Mouse (Mus musculus) intestine, embryonic 16.5 days (tissue): ENCODE measurements around the gene Chdh. TPM values are rescaled to one million over a fixed set of nuclear protein-coding genes. Genes with fewer than 3 reads are reported as not detected.

Experiments used
- ATAC-seq: fragments of 200-750 bp; cut with Nextera tagmentation; 2 replicates; pipeline ENCODE4 v1.8.0; 2017; ENCODE audit warnings: moderate TSS enrichment, moderate library complexity
- H3K27ac ChIP-seq: fragments of 300-500 bp; sonication (generic); 2 replicates; pipeline ENCODE4 v1.5.1; 2014; ENCODE audit warnings: mild to moderate bottlenecking, low read length
- H3K27me3 ChIP-seq: fragments of 300-500 bp; sonication (generic); replicated peaks from 2 replicates; pipeline ENCODE4 v1.6.1; 2014; ENCODE audit warnings: low read length, control low read depth, mixed read lengths; ENCODE audit not compliant: control insufficient read depth, insufficient read depth
- H3K36me3 ChIP-seq: fragments of 300-500 bp; sonication (generic); 2 replicates; pipeline ENCODE4 v1.6.1; 2014; ENCODE audit warnings: low read length, control low read depth; ENCODE audit not compliant: control insufficient read depth, insufficient read depth
- H3K4me1 ChIP-seq: fragments of 300-500 bp; sonication (generic); 2 replicates; pipeline ENCODE4 v1.6.1; 2014; ENCODE audit warnings: low read length, control low read depth, mixed read lengths; ENCODE audit not compliant: control insufficient read depth, insufficient read depth
- H3K4me2 ChIP-seq: fragments of 300-500 bp; sonication (generic); 2 replicates; pipeline ENCODE4 v1.6.1; 2014; ENCODE audit warnings: low read depth, low read length, control low read depth
- H3K4me3 ChIP-seq: fragments of 300-500 bp; sonication (generic); 2 replicates; pipeline ENCODE4 v1.5.1; 2014; ENCODE audit warnings: mild to moderate bottlenecking, low read length
- H3K9ac ChIP-seq: fragments of 300-500 bp; sonication (generic); 2 replicates; pipeline ENCODE4 v1.6.1; 2014; ENCODE audit warnings: low read depth, low read length
- H3K9me3 ChIP-seq: fragments of 300-500 bp; sonication (generic); 2 replicates; pipeline ENCODE4 v1.6.1; 2016; ENCODE audit warnings: low read length, control low read depth; ENCODE audit not compliant: control insufficient read depth
- WGBS: fragments of 180-500 bp; shearing (Covaris S2); extraction: QIAGEN DNeasy Blood & Tissue Kit; methylation state at CpG from one replicate; pipeline ENCODE4 v1.1.7; 2014; 5-methylcytosine and 5-hydroxymethylcytosine counted together
- polyA plus RNA-seq: library from polyadenylated mRNA; unstranded; fragments of >200 nt; fragmentation: Nextera tagmentation; extraction: Ambion mirVana; gene quantifications from 2 replicates; pipeline ENCODE4 v1.2.1, GENCODE M21; 2015

Gene Chdh
- polyA plus RNA-seq = 2.1 TPM in 2 replicates

- H3K4me3 ChIP-seq = peak within 1 kb of the TSS; percentile 45
- 0 out of 2 replicates have a peak within 1 kb of the TSS, but pooled peaks have one; percentile 15 for H3K27ac ChIP-seq
- WGBS = 9% methylated on average over 54 of the region's 54 CpGs
- H3K4me1 ChIP-seq = peaks cover 17% of the 10 kb centered on the region
- H3K9ac ChIP-seq = peak within 1 kb of the TSS; percentile 42
- H3K27me3 ChIP-seq = peaks cover 5% of the 10 kb centered on the region; the same call in 1 of the 2 replicates
- H3K4me2 ChIP-seq = peak within 1 kb of the TSS; percentile 68
- no peaks in the 10 kb centered on the region for H3K9me3 ChIP-seq
- peak; percentile 90 for ATAC-seq
- H3K36me3 ChIP-seq = no peaks in the 10 kb centered on the region
Observed at GRCm38 (mm10) chr14:30008733-30009575, at the start of gene Chdh, which contains the start of gene Il17rb. Chdh (plus strand) TSS chr14:30009023. Il17rb (minus strand) TSS chr14:30008896.

- 65% methylated on average over 7 of the region's 7 CpGs for WGBS
- H3K27ac ChIP-seq = peak overlapping the region; percentile 72
- peak overlapping the region; percentile 83 for H3K4me3 ChIP-seq
- H3K9ac ChIP-seq = peak overlapping the region; percentile 74
- H3K27me3 ChIP-seq = no peaks in the 10 kb centered on the region
- H3K4me2 ChIP-seq = peak overlapping the region; percentile 75
- H3K36me3 ChIP-seq = peaks cover 13% of the 10 kb centered on the region
- H3K9me3 ChIP-seq = no peaks in the 10 kb centered on the region
- peak; percentile 0; the same call in 1 of the 2 replicates for ATAC-seq
- H3K4me1 ChIP-seq = peaks cover 17% of the 10 kb centered on the region
Observed at GRCm38 (mm10) chr14:29967611-29968010, 41.2 kb upstream of the Chdh start.

- Histone ChIP-seq H3K36me3 (peaks cover 16% of the 10 kb centered on the region), H3K4me1 (peaks cover 17% of the 10 kb centered on the region), H3K4me3 (peak within 1 kb of the TSS; percentile 83), H3K9ac (peak within 1 kb of the TSS; percentile 91), H3K4me2 (peak within 1 kb of the TSS; percentile 76), H3K27me3 (no peaks in the 10 kb centered on the region), H3K9me3 (no peaks in the 10 kb centered on the region), H3K27ac (peak within 1 kb of the TSS; percentile 72)
- peak; percentile 100 for ATAC-seq
- WGBS = under 1% methylated on average over 49 of the region's 49 CpGs
Observed at GRCm38 (mm10) chr14:29968075-29968821, 40.6 kb upstream of the Chdh start, which contains the start of gene Selenok. Selenok (plus strand) TSS chr14:29968308.

GRCm38 (mm10) chr14:29971446-29971845, 37.4 kb upstream of the Chdh start:
- 90% methylated on average over 7 of the region's 7 CpGs for WGBS
- no peaks in the 10 kb centered on the region for H3K9me3 ChIP-seq
- no peak overlapping the region for H3K27ac ChIP-seq
- no peak overlapping the region for H3K4me2 ChIP-seq
- H3K27me3 ChIP-seq = no peaks in the 10 kb centered on the region
- H3K4me3 ChIP-seq = no peak overlapping the region
- H3K36me3 ChIP-seq = peaks cover 23% of the 10 kb centered on the region
- H3K9ac ChIP-seq = no peak overlapping the region
- H3K4me1 ChIP-seq = peaks cover 17% of the 10 kb centered on the region
- no peak for ATAC-seq

GRCm38 (mm10) chr14:29971993-29972392, 36.8 kb upstream of the Chdh start:
- Histone ChIP-seq H3K4me3 (no peak overlapping the region), H3K9me3 (no peaks in the 10 kb centered on the region), H3K9ac (no peak overlapping the region), H3K4me2 (no peak overlapping the region), H3K27me3 (no peaks in the 10 kb centered on the region), H3K4me1 (peaks cover 17% of the 10 kb centered on the region), H3K36me3 (peaks cover 25% of the 10 kb centered on the region), H3K27ac (no peak overlapping the region)
- WGBS = 82% methylated on average over 5 of the region's 5 CpGs
- no peak for ATAC-seq

- H3K9ac ChIP-seq = no peak overlapping the region
- WGBS = 94% methylated on average over 6 of the region's 6 CpGs
- H3K27ac ChIP-seq = no peak overlapping the region
- no peak overlapping the region for H3K4me3 ChIP-seq
- H3K36me3 ChIP-seq = peaks cover 31% of the 10 kb centered on the region
- no peak overlapping the region for H3K4me2 ChIP-seq
- ATAC-seq = no peak
- H3K4me1 ChIP-seq = peaks cover 6% of the 10 kb centered on the region; the same call in 1 of the 2 replicates
- 0 out of 2 replicates have a peak, but pooled peaks cover 5% of the 10 kb centered on the region for H3K9me3 ChIP-seq
- no peaks in the 10 kb centered on the region for H3K27me3 ChIP-seq
Observed at GRCm38 (mm10) chr14:29976927-29977326, 31.9 kb upstream of the Chdh start.

GRCm38 (mm10) chr14:29978254-29979204, 30.3 kb upstream of the Chdh start, which contains the start of gene Actr8:
Actr8 (plus strand) TSS chr14:29978337.
- H3K9ac ChIP-seq = peak within 1 kb of the TSS; percentile 95
- peaks cover 36% of the 10 kb centered on the region for H3K36me3 ChIP-seq
- H3K4me1 ChIP-seq = peaks cover 6% of the 10 kb centered on the region; the same call in 1 of the 2 replicates
- H3K4me3 ChIP-seq = peak within 1 kb of the TSS; percentile 82
- H3K4me2 ChIP-seq = peak within 1 kb of the TSS; percentile 81
- H3K27me3 ChIP-seq = no peaks in the 10 kb centered on the region
- 0 out of 2 replicates have a peak, but pooled peaks cover 5% of the 10 kb centered on the region for H3K9me3 ChIP-seq
- peak within 1 kb of the TSS; percentile 93 for H3K27ac ChIP-seq
- ATAC-seq = peak; percentile 98
- under 1% methylated on average over 44 of the region's 44 CpGs for WGBS

- no peak for ATAC-seq
- WGBS = 96% methylated on average over 10 of the region's 10 CpGs
- H3K4me2 ChIP-seq = no peak overlapping the region
- no peak overlapping the region for H3K4me3 ChIP-seq
- H3K27me3 ChIP-seq = no peaks in the 10 kb centered on the region
- H3K4me1 ChIP-seq = peaks cover 6% of the 10 kb centered on the region; the same call in 1 of the 2 replicates
- peaks cover 39% of the 10 kb centered on the region for H3K36me3 ChIP-seq
- no peak overlapping the region for H3K9ac ChIP-seq
- H3K9me3 ChIP-seq = 0 out of 2 replicates have a peak, but pooled peaks cover 5% of the 10 kb centered on the region
- H3K27ac ChIP-seq = no peak overlapping the region
Observed at GRCm38 (mm10) chr14:29980447-29981205, 28.2 kb upstream of the Chdh start.
